Mouse (Mus musculus) stomach, postnatal 0 days (tissue): ENCODE measurements around the gene Rps6ka5. TPM values are rescaled to one million over a fixed set of nuclear protein-coding genes. Genes with fewer than 3 reads are reported as not detected.
A peak's percentile ranks its signal among the peaks of the same experiment; 100 is the strongest.

Experiments used
- ATAC-seq: fragments of 200-750 bp; cut with Nextera tagmentation; 2 replicates; pipeline ENCODE4 v1.8.0; 2017; ENCODE audit not compliant: low FRiP score, low TSS enrichment
- DNase-seq: peaks from one replicate; pipeline ENCODE4 v3.0.0-alpha.2; 2016; ENCODE audit warnings: low spot score
- H3K27ac ChIP-seq: fragments of 300-500 bp; sonication (generic); replicated peaks from 2 replicates; pipeline ENCODE4 v1.5.1; 2014; ENCODE audit warnings: mild to moderate bottlenecking, control low read depth
- H3K27me3 ChIP-seq: fragments of 300-500 bp; sonication (generic); 2 replicates; pipeline ENCODE4 v1.6.1; 2014; ENCODE audit warnings: low read length; ENCODE audit not compliant: control insufficient read depth, insufficient read depth
- H3K36me3 ChIP-seq: fragments of 300-500 bp; sonication (generic); 2 replicates; pipeline ENCODE4 v1.6.1; 2014; ENCODE audit warnings: low read length, mixed read lengths; ENCODE audit not compliant: control insufficient read depth, insufficient read depth
- H3K4me1 ChIP-seq: fragments of 300-500 bp; sonication (generic); replicated peaks from 2 replicates; pipeline ENCODE4 v1.6.1; 2014; ENCODE audit warnings: antibody characterized with exemption; ENCODE audit not compliant: control insufficient read depth, insufficient read depth
- H3K4me2 ChIP-seq: fragments of 300-500 bp; sonication (generic); replicated peaks from 2 replicates; pipeline ENCODE4 v1.6.1; 2014; ENCODE audit warnings: low read depth, mild to moderate bottlenecking, control low read depth, moderate library complexity
- H3K4me3 ChIP-seq: fragments of 300-500 bp; sonication (generic); 2 replicates; pipeline ENCODE4 v1.5.1; 2014; ENCODE audit warnings: low read depth, low read length, control low read depth
- H3K9ac ChIP-seq: fragments of 300-500 bp; sonication (generic); 2 replicates; pipeline ENCODE4 v1.6.1; 2014; ENCODE audit warnings: mild to moderate bottlenecking, low read length, control low read depth, mixed read lengths
- H3K9me3 ChIP-seq: fragments of 300-500 bp; sonication (generic); 2 replicates; pipeline ENCODE4 v1.6.1; 2016; ENCODE audit warnings: low read length; ENCODE audit not compliant: control insufficient read depth
- CTCF ChIP-seq: IDR thresholded peaks from 2 replicates; pipeline ENCODE4 v1.5.1; 2016; ENCODE audit warnings: antibody characterized with exemption, low read depth, mild to moderate bottlenecking, moderate library complexity
- EP300 ChIP-seq: optimal IDR thresholded peaks from 2 replicates; pipeline ENCODE3; 2016; ENCODE audit warnings: antibody characterized with exemption
- WGBS: fragments of 180-500 bp; shearing (Covaris S2); extraction: QIAGEN DNeasy Blood & Tissue Kit; methylation state at CpG from one replicate; pipeline ENCODE4 v1.1.7; 2014; 5-methylcytosine and 5-hydroxymethylcytosine counted together
- polyA plus RNA-seq: library from polyadenylated mRNA; unstranded; fragments of >200 nt; fragmentation: Nextera tagmentation; extraction: Ambion mirVana; gene quantifications from 2 replicates; pipeline ENCODE4 v1.2.1, GENCODE M21; 2015

Rps6ka5 gene
- polyA plus RNA-seq, result 1.4 and 1.6 TPM in 2 replicates

DNA sequence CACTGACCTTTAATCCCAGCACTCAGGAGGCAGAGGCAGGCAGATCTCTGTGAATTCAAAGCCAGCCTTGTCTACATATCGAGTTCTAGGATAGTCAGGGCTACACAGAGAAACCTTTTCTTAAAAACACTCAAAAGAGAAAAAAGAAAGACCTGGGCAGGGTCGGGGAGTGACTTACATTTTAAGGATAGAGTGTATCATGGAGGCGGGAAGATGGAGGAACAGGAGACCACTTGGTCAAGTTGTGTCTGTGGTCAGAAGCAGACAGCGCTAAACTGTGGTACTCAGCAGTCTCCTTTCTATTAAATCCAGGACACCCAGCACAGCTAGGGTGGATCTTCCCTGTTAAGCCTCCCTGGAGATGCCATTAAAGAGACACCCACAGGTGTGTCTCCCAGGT lies at the start of gene Rps6ka5:
Rps6ka5 (minus strand) TSS at position 333 of the 400 bp plus-strand sequence.
- Histone ChIP-seq H3K9me3 (no peaks in the 10 kb centered on the region), H3K4me1 (no peaks in the 10 kb centered on the region), H3K36me3 (no peaks in the 10 kb centered on the region), H3K4me2 (peak within 1 kb of the TSS; percentile 43; the same call in 1 of the 2 replicates), H3K4me3 (no peak within 1 kb of the TSS), H3K27ac (no peak within 1 kb of the TSS), H3K9ac (no peak within 1 kb of the TSS), H3K27me3 (no peaks in the 10 kb centered on the region)
- no peak for DNase-seq
- no peak for ATAC-seq
- TF ChIP-seq CTCF (no peak), EP300 (no peak)
- 95% methylated on average over 4 of the region's 4 CpGs for WGBS

DNA sequence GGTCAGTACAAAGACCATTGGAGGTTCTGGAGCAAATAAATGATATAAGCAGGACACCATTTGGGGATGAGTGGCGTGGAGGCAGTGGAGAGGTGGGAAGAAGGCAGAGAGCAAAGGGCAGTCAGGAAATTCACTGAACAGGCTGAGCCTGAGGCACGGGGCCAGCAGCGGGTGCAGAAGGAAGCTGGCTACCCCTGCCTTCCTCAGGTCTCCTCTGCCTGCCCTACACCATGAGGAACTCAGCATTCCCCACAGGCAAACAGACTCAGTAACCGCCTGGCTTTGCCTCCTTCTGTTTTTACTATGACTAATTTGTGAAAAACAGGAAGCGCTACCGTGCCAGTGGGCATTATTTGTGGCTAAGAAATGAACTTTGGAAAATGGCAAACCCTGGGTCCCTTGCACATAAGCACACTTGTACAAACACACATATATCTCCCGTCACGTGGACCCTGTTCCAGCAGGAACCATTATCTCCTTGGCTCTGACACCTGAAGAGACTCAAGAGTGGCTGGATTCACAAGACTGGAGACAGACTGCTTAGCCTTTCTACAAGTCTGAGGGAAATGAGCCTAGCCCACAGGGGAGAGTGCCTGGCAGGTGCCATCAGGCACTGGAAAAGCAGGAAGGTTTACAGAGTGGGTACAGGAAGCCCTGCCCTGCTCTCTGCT lies 49.3 kb upstream of the Rps6ka5 start:
- WGBS, result 59% methylated on average over 8 of the region's 8 CpGs
- H3K36me3 ChIP-seq, result no peaks in the 10 kb centered on the region
- no peaks in the 10 kb centered on the region for H3K27me3 ChIP-seq
- TF ChIP-seq EP300 (no peak), CTCF (no peak)
- no peak overlapping the region for H3K4me3 ChIP-seq
- ATAC-seq (no peak), DNase-seq (no peak)
- H3K27ac ChIP-seq, result no peak overlapping the region
- H3K9me3 ChIP-seq, result no peaks in the 10 kb centered on the region
- H3K4me1 ChIP-seq, result 0 out of 2 replicates have a peak, but pooled peaks cover 3% of the 10 kb centered on the region
- no peak overlapping the region for H3K4me2 ChIP-seq
- H3K9ac ChIP-seq, result no peak overlapping the region

DNA sequence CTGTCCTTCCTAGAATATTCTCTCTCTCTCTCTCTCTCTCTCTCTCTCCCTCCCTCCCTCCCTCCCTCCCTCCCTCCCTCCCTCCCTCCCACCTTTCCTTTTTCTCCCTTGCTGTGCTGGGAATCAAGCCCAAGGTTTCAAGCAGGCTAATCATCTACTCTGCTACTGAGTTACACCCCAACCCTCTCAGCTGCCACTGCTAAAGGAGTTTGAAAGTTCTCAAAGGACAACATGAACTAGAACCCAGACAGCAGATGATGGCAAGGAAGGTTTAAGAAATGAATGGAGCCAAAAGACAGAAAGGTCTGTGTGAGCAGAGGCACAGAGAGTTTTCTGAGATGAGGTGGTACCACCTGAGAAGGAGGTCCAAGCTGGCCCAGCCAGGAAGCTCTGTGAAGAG lies 48.5 kb upstream of the Rps6ka5 start:
- Histone ChIP-seq H3K36me3 (no peaks in the 10 kb centered on the region), H3K9me3 (no peaks in the 10 kb centered on the region), H3K4me3 (no peak overlapping the region), H3K27me3 (no peaks in the 10 kb centered on the region), H3K4me2 (no peak overlapping the region), H3K4me1 (0 out of 2 replicates have a peak, but pooled peaks cover 3% of the 10 kb centered on the region), H3K27ac (no peak overlapping the region), H3K9ac (no peak overlapping the region)
- ATAC-seq, result no peak
- TF ChIP-seq CTCF (no peak), EP300 (no peak)
- no peak for DNase-seq

DNA sequence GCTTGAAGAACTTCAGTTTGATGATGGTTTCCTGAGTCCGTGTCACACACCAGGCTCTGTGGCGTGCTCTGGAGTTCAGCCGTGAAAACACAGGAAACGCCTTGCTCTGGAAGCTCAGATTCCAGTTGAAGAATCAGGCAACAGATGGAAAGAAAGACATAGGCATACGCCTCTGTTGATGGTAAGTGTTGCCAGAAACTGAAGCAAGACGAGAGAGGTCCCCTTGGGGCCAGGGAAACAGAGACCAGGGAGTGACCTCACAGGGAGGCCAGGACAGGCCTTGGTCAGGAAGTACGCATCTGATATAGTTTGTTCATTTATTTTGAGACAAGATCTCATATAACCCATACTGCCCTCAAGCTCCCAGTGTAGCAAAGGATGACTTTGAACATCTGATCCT lies 48.0 kb upstream of the Rps6ka5 start:
- Histone ChIP-seq H3K36me3 (no peaks in the 10 kb centered on the region), H3K9me3 (no peaks in the 10 kb centered on the region), H3K4me2 (no peak overlapping the region), H3K27ac (no peak overlapping the region), H3K4me1 (0 out of 2 replicates have a peak, but pooled peaks cover 2% of the 10 kb centered on the region), H3K9ac (no peak overlapping the region), H3K4me3 (no peak overlapping the region), H3K27me3 (no peaks in the 10 kb centered on the region)
- WGBS, result 71% methylated on average over 7 of the region's 7 CpGs
- TF ChIP-seq EP300, result no peak
- no peak for ATAC-seq
- no peak for DNase-seq

DNA sequence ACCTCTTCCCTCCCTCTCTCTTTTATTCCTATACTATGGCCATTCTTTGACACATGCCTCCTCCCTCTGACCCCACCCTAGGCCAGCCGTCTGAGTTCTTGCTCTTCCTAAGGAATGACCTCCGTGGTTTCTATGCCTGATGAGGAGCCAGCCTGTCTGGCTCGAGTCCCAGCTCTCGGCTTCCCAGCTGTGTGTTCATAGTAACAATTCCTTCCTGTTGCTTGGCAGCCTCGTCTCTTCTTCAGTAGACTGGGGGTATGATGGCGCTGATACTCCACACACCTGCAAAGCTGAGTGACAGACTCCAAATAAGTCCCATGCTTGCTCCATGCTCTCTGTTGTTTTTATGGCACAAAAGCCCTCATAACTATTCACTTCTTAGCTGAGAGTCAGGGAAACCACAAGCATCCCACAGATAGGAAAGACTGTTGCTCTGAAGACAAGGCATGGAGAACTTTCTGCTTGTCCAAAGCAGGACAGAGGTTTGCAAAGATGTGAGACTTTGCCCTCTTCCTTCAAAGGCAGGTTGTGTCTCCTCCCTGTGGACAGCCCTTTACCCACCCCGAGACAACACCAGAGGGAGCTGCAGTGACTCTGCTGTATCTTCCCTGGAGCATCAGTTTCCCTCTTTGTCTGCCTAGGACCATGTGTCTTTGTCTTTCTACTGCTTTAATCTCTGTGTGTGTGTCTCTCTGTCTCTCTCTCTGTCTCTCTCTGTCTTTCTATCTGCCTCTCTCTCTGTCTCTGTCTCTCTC lies 45.6 kb upstream of the Rps6ka5 start:
- no peak overlapping the region for H3K27ac ChIP-seq
- H3K4me2 ChIP-seq, result no peak overlapping the region
- TF ChIP-seq EP300 (no peak), CTCF (peak; percentile 55)
- 12% methylated on average over 7 of the region's 7 CpGs for WGBS
- no peaks in the 10 kb centered on the region for H3K36me3 ChIP-seq
- ATAC-seq (no peak), DNase-seq (peak; percentile 19)
- H3K9me3 ChIP-seq, result no peaks in the 10 kb centered on the region
- no peak overlapping the region for H3K4me3 ChIP-seq
- H3K27me3 ChIP-seq, result no peaks in the 10 kb centered on the region
- no peak overlapping the region for H3K9ac ChIP-seq
- H3K4me1 ChIP-seq, result no peaks in the 10 kb centered on the region

DNA sequence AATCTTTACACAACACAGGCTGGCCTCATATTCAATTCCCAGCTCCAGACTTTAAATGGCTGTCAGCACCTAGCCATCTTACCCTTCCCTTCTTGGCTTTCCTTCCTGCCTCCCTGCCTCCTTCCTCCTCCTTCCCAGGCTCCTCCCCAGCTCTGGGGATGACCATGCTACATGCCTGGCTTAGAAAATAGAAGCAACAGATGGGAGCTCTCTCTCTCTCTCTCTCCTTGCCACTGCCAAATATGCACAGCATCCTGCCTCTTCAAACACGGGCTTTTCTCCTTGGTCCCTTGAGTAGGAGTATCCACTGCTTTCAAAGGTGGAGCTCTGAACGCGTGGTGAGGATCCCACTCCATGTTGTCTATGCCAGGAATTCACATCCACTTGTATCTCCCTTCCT lies 44.0 kb upstream of the Rps6ka5 start:
- no peaks in the 10 kb centered on the region for H3K4me1 ChIP-seq
- no peak overlapping the region for H3K4me3 ChIP-seq
- ATAC-seq (no peak), DNase-seq (no peak)
- no peak overlapping the region for H3K4me2 ChIP-seq
- H3K9me3 ChIP-seq, result no peaks in the 10 kb centered on the region
- WGBS, result 57% methylated on average over 3 of the region's 3 CpGs
- H3K27ac ChIP-seq, result no peak overlapping the region
- no peaks in the 10 kb centered on the region for H3K27me3 ChIP-seq
- no peaks in the 10 kb centered on the region for H3K36me3 ChIP-seq
- TF ChIP-seq CTCF, result no peak
- TF ChIP-seq EP300, result no peak
- H3K9ac ChIP-seq, result no peak overlapping the region
